Mouse (Mus musculus) hematopoietic multipotent progenitor cell, adult 10-12 weeks (in vitro differentiated cells): ENCODE measurements around the gene Anxa1. TPM values are rescaled to one million over a fixed set of nuclear protein-coding genes. Genes with fewer than 3 reads are reported as not detected.

Source experiments
- polyA plus RNA-seq: library from polyadenylated mRNA; stranded (reverse); fragments of >175 nt; gene quantifications from 2 replicates; pipeline ENCODE4 v1.2.3, GENCODE M21; 2012; ENCODE audit warnings: low replicate concordance

The Anxa1 gene
- polyA plus RNA-seq: 4.0 and 5.3 TPM in 2 replicates

GRCm38 (mm10) chr19:20390455-20390994 is at the start of gene Anxa1:
Gene Anxa1 (minus strand): TSS chr19:20390944.

Other genes with a start within 250 kb of the Anxa1 start
- gene Aldh1a1, start 101.8 kb upstream of the Anxa1 start, polyA plus RNA-seq: 0.21 and 1.5 TPM in 2 replicates